Mouse (Mus musculus) megakaryocyte, embryonic 14.5 days (primary cell): ENCODE measurements around the gene Oca2.

Source experiments
- FLI1 ChIP-seq: IDR thresholded peaks from 2 replicates; pipeline ENCODE4 v1.6.1; 2012; ENCODE audit warnings: low read length, inconsistent platforms, mixed read lengths
- GATA1 ChIP-seq: IDR thresholded peaks from 3 replicates; pipeline ENCODE4 v1.6.1; 2012; ENCODE audit warnings: mixed read lengths, low read length, inconsistent platforms, borderline replicate concordance

- no peak for TF ChIP-seq FLI1
- TF ChIP-seq GATA1 = no peak
Measured at GRCm38 (mm10) chr7:56202843-56203242, 36.7 kb upstream of the Oca2 start.
